ENCODE assay signal across 8 mouse cellular contexts in the genomic region with DNA sequence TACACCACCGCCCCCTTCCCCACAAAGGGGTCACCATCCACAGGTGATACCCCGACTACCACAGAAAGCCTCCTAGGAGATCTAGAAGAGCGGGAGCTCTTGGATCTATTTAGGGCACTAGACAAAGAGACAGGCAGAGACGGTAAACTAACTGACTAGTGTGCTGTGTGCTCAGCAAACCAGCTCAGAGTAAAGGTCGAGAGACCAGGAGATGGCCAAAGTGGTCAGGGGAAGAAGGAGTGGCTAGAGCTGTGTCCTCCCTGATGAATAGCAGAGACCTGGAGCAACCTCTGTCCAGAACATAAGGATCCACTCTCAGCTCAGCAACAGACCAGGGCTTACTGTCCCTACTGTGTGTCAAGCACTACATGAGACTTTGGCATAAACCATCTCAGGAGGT. TPM values are rescaled to one million over a fixed set of nuclear protein-coding genes. Genes with fewer than 3 reads are reported as not detected.
DNase-seq lines count a peak whose midpoint lies in the region; ATAC-seq and TF ChIP-seq lines count a peak whose summit lies in the region.

Gene Rbp1, plus strand, starts transcription at position 306 of the 400 bp plus-strand sequence.

- DNase-seq in heart, postnatal 25 days (ENCODE audit: low spot score): no peak
- no peak for DNase-seq in right cerebral cortex, postnatal 36 days (ENCODE audit: low spot score in 2 of 2)
- DNase-seq in left cerebral cortex, postnatal 4 days: no peak

- peaks cover 27% of the 10 kb centered on the region for H3K4me1 ChIP-seq in heart, embryonic 12.5 days (replicated peaks)
- H3K4me1 ChIP-seq in cortical plate, adult 2 months (ENCODE audit: control insufficient read depth, insufficient read depth, low read length): no peaks in the 10 kb centered on the region
- peaks cover 24% of the 10 kb centered on the region for H3K4me1 ChIP-seq in hindbrain, embryonic 12.5 days
- H3K4me1 ChIP-seq in liver, embryonic 15.5 days (replicated peaks): peaks cover 18% of the 10 kb centered on the region

- no peaks in the 10 kb centered on the region for H3K9me3 ChIP-seq in heart, embryonic 12.5 days (replicated peaks)
- H3K9me3 ChIP-seq in hindbrain, embryonic 12.5 days (replicated peaks): no peaks in the 10 kb centered on the region
- no peaks in the 10 kb centered on the region for H3K9me3 ChIP-seq in liver, embryonic 15.5 days (replicated peaks)

- H3K27me3 ChIP-seq in heart, embryonic 12.5 days (replicated peaks): peaks cover 15% of the 10 kb centered on the region
- H3K27me3 ChIP-seq in hindbrain, embryonic 12.5 days: peaks cover 37% of the 10 kb centered on the region
- peaks cover 41% of the 10 kb centered on the region for H3K27me3 ChIP-seq in liver, embryonic 15.5 days

- H3K4me3 ChIP-seq in heart, embryonic 12.5 days: no peak within 1 kb of the TSS
- H3K4me3 ChIP-seq in cortical plate, adult 2 months (ENCODE audit: insufficient read depth, low read length): no peak within 1 kb of the TSS
- H3K4me3 ChIP-seq in hindbrain, embryonic 12.5 days: no peak within 1 kb of the TSS
- no peak within 1 kb of the TSS for H3K4me3 ChIP-seq in liver, embryonic 15.5 days (replicated peaks)

- H3K36me3 ChIP-seq in heart, embryonic 12.5 days: no peaks in the 10 kb centered on the region
- no peaks in the 10 kb centered on the region for H3K36me3 ChIP-seq in hindbrain, embryonic 12.5 days
- no peaks in the 10 kb centered on the region for H3K36me3 ChIP-seq in liver, embryonic 15.5 days (replicated peaks)

- WGBS in heart, embryonic 12.5 days: 82% methylated on average over 5 of the region's 5 CpGs
- WGBS in hindbrain, embryonic 12.5 days: 80% methylated on average over 5 of the region's 5 CpGs
- 60% methylated on average over 5 of the region's 5 CpGs for WGBS in liver, embryonic 15.5 days (ENCODE audit: insufficient replicate concordance)

- ATAC-seq in heart, embryonic 12.5 days (ENCODE audit: insufficient number of reproducible peaks, low FRiP score): no peak
- ATAC-seq in hindbrain, embryonic 12.5 days (ENCODE audit: low FRiP score): no peak
- ATAC-seq in liver, embryonic 15.5 days (ENCODE audit: insufficient read depth): peak; percentile 45; the same call in 1 of the 2 replicates
- ATAC-seq in granulocyte monocyte progenitor cell, adult 5-6 weeks (replicated peaks; ENCODE audit: poor library complexity, severe bottlenecking): no peak

- TF ChIP-seq CTCF in cortical plate, adult 2 months (IDR thresholded peaks at IDR 0.05; ENCODE audit: extremely low read depth, insufficient read depth, low read length): no peak

- TF ChIP-seq POLR2A in cortical plate, adult 2 months (IDR thresholded peaks at IDR 0.05; ENCODE audit: extremely low read depth, insufficient read depth, low read length): no peak

- H3K9ac ChIP-seq in heart, embryonic 12.5 days: no peak within 1 kb of the TSS
- H3K9ac ChIP-seq in hindbrain, embryonic 12.5 days: no peak within 1 kb of the TSS
- no peak within 1 kb of the TSS for H3K9ac ChIP-seq in liver, embryonic 15.5 days

- no peak within 1 kb of the TSS for H3K4me2 ChIP-seq in heart, embryonic 12.5 days
- H3K4me2 ChIP-seq in hindbrain, embryonic 12.5 days (replicated peaks): peak within 1 kb of the TSS; percentile 80; the same call in 1 of the 2 replicates
- peak within 1 kb of the TSS; percentile 16 for H3K4me2 ChIP-seq in liver, embryonic 15.5 days

- H3K27ac ChIP-seq in heart, embryonic 12.5 days (ENCODE audit: poor library complexity, severe bottlenecking): no peak within 1 kb of the TSS
- H3K27ac ChIP-seq in cortical plate, adult 2 months (ENCODE audit: insufficient read depth, low read length): no peak within 1 kb of the TSS
- H3K27ac ChIP-seq in hindbrain, embryonic 12.5 days: no peak within 1 kb of the TSS
- H3K27ac ChIP-seq in liver, embryonic 15.5 days (replicated peaks): peak within 1 kb of the TSS; percentile 75

- intact Hi-C loops in heart, postnatal 25 days (cut with DNase I): no loop called here
- intact Hi-C loops in left cerebral cortex, postnatal 4 days (cut with DNase I): no loop called here

RNA-seq across cellular contexts. Expression of gene Rbp1, which starts in this region (rescaled TPM):
- 60.3 and 64.1 TPM in 2 replicates for polyA plus RNA-seq in heart, embryonic 12.5 days (2016; fragmentation: Nextera tagmentation; extraction: Ambion mirVana)
- total RNA-seq in heart, postnatal 25 days (2021): 1 to 10 TPM; 7.4 to 7.6 TPM
- polyA plus RNA-seq in cortical plate, adult 2 months (2012; rRNA removed): 17.1 and 22.2 TPM in 2 replicates
- polyA plus RNA-seq in hindbrain, embryonic 12.5 days (2016; fragmentation: Nextera tagmentation; extraction: Ambion mirVana): 53.2 and 57.8 TPM in 2 replicates
- 38.6 and 39.9 TPM in 2 replicates for polyA plus RNA-seq in liver, embryonic 15.5 days (2015; fragmentation: Nextera tagmentation; extraction: Ambion mirVana)
- total RNA-seq in granulocyte monocyte progenitor cell, adult 5-6 weeks (2014; fragmentation: Nextera tagmentation): 0.73 TPM in 1 of 2 replicates, not detected in the other
- total RNA-seq in granulocyte monocyte progenitor cell, adult 5-6 weeks (2017): 0.46 TPM in 1 of 2 replicates, not detected in the other
- 1 to 10 TPM; 9.1 to 9.6 TPM for total RNA-seq in left cerebral cortex, postnatal 4 days (2021)

Comparison
In these comparisons a context has a peak if more than half of its experiments do, and no peak if none do; other contexts are left out.
1. RNA of gene Rbp1 (total RNA-seq): 9.1 to 9.6 TPM in left cerebral cortex, postnatal 4 days and 7.4 to 7.6 TPM in heart, postnatal 25 days; 0.46 to 0.73 TPM in granulocyte monocyte progenitor cell, adult 5-6 weeks; every median in the first group is over 4 times any median in the second.